Comparison of ENCODE assay signal across 11 mouse cellular contexts in genomic region chr6:78460191-78460825, GRCm38 (mm10). TPM values are rescaled to one million over a fixed set of nuclear protein-coding genes. Genes with fewer than 3 reads are reported as not detected.
DNase-seq lines count a peak whose midpoint lies in the region; ATAC-seq and TF ChIP-seq lines count a peak whose summit lies in the region.
"Had no signal": no experiment of that assay in that cellular context is flagged by ENCODE, and none has a peak within 500 bp of the region (broad histone marks: within the 10 kb centered on the region; RNA-seq: fewer than 3 reads in every experiment).

No protein-coding gene starts in this region.

- no peak for ATAC-seq in hindbrain, embryonic 13.5 days (ENCODE audit: low FRiP score)
- ATAC-seq in lung, postnatal 0 days, result no peak
- ATAC-seq: Patski had no signal

- intact Hi-C loops in left cerebral cortex, postnatal 14 days (cut with DNase I), result loop anchor here (5.0 kb wide), 1 partner anchor 128 kb away; no protein-coding TSS in a partner anchor

- H3K36me3 ChIP-seq in hindbrain, embryonic 10.5 days, result no peaks in the 10 kb centered on the region
- H3K36me3 ChIP-seq in hindbrain, embryonic 13.5 days, result no peaks in the 10 kb centered on the region
- no peaks in the 10 kb centered on the region for H3K36me3 ChIP-seq in lung, postnatal 0 days (ENCODE audit: insufficient read depth, low read length)

- TF ChIP-seq CTCF in lung, postnatal 0 days (IDR thresholded peaks at IDR 0.05), result no peak

- no peak overlapping the region for H3K4me2 ChIP-seq in hindbrain, embryonic 13.5 days
- H3K4me2 ChIP-seq in lung, postnatal 0 days (replicated peaks; ENCODE audit: low read depth, low read length), result no peak overlapping the region

- no peak overlapping the region for H3K4me3 ChIP-seq in hindbrain, embryonic 10.5 days
- H3K4me3 ChIP-seq in hindbrain, embryonic 13.5 days, result no peak overlapping the region
- H3K4me3 ChIP-seq in lung, postnatal 0 days (ENCODE audit: low read depth, low read length), result no peak overlapping the region
- H3K4me3 ChIP-seq: erythroblast, embryonic 14.5 days had no signal

- H3K9me3 ChIP-seq in hindbrain, embryonic 10.5 days, result no peaks in the 10 kb centered on the region
- no peaks in the 10 kb centered on the region for H3K9me3 ChIP-seq in hindbrain, embryonic 13.5 days
- no peaks in the 10 kb centered on the region for H3K9me3 ChIP-seq in lung, postnatal 0 days (ENCODE audit: low read length)

- H3K27ac ChIP-seq in hindbrain, embryonic 10.5 days, result no peak overlapping the region
- H3K27ac ChIP-seq in hindbrain, embryonic 13.5 days, result no peak overlapping the region
- no peak overlapping the region for H3K27ac ChIP-seq in lung, postnatal 0 days (ENCODE audit: low read length)

- no peak overlapping the region for H3K9ac ChIP-seq in hindbrain, embryonic 13.5 days
- H3K9ac ChIP-seq in lung, postnatal 0 days (replicated peaks; ENCODE audit: low read depth), result no peak overlapping the region

- 48% methylated on average over 3 of the region's 3 CpGs for WGBS in hindbrain, embryonic 10.5 days
- WGBS in hindbrain, embryonic 13.5 days, result 55% methylated on average over 3 of the region's 3 CpGs
- 52% methylated on average over 3 of the region's 3 CpGs for WGBS in lung, postnatal 0 days

- no peak for TF ChIP-seq EP300 in lung, postnatal 0 days (IDR thresholded peaks at IDR 0.05)

- DNase-seq in hindbrain, embryonic 10.5 days (ENCODE audit: low spot score), result peak; percentile 3
- peak; percentile 39 to 81 for DNase-seq in frontal cortex, postnatal 36 days (ENCODE audit: low spot score in 2 of 2)
- DNase-seq in left cerebral cortex, postnatal 14 days (ENCODE audit: low spot score in 2 of 2), result peak; percentile 34 to 40
- peak; percentile 20 to 70 for DNase-seq in right cerebral cortex, postnatal 36 days (ENCODE audit: low spot score in 2 of 2)
- DNase-seq in lung, postnatal 0 days (ENCODE audit: low spot score), result no peak
- DNase-seq in cerebellum, adult 11-12 months, result no peak
- DNase-seq in yolk sac, embryonic 10.5 days (ENCODE audit: low spot score), result no peak
- DNase-seq: lung, postnatal 36 days had no signal

- no peaks in the 10 kb centered on the region for H3K27me3 ChIP-seq in hindbrain, embryonic 10.5 days (ENCODE audit: insufficient read depth, poor library complexity, severe bottlenecking)
- no peaks in the 10 kb centered on the region for H3K27me3 ChIP-seq in hindbrain, embryonic 13.5 days
- no peaks in the 10 kb centered on the region for H3K27me3 ChIP-seq in lung, postnatal 0 days (replicated peaks; ENCODE audit: insufficient read depth, low read length)
- H3K27me3 ChIP-seq: Patski had no signal

- H3K4me1 ChIP-seq in hindbrain, embryonic 10.5 days (replicated peaks), result 0 out of 2 replicates have a peak, but pooled peaks cover 3% of the 10 kb centered on the region
- H3K4me1 ChIP-seq in hindbrain, embryonic 13.5 days (replicated peaks), result no peaks in the 10 kb centered on the region
- no peaks in the 10 kb centered on the region for H3K4me1 ChIP-seq in lung, postnatal 0 days (ENCODE audit: insufficient read depth, low read depth, low read length)

RNA-seq across cellular contexts. Expression of gene Reg3g, which starts 8.4 kb away (rescaled TPM):
- not detected in 2 replicates for polyA plus RNA-seq in hindbrain, embryonic 10.5 days (2016; fragmentation: Nextera tagmentation; extraction: Ambion mirVana)
- polyA plus RNA-seq in hindbrain, embryonic 13.5 days (2015; fragmentation: Nextera tagmentation; extraction: Ambion mirVana), result not detected in 2 replicates
- total RNA-seq in left cerebral cortex, postnatal 14 days (2021), result not detected
- 87.0 and 97.4 TPM in 2 replicates for polyA plus RNA-seq in lung, postnatal 0 days (2015; fragmentation: Nextera tagmentation; extraction: Ambion mirVana)
- polyA plus RNA-seq: erythroblast, embryonic 14.5 days; Patski had no signal

RNA-seq across cellular contexts. Expression of gene Reg1, which starts 37.8 kb away (rescaled TPM):
- polyA plus RNA-seq in hindbrain, embryonic 10.5 days (2016; fragmentation: Nextera tagmentation; extraction: Ambion mirVana), result not detected in 2 replicates
- polyA plus RNA-seq in hindbrain, embryonic 13.5 days (2015; fragmentation: Nextera tagmentation; extraction: Ambion mirVana), result not detected in 2 replicates
- not detected for total RNA-seq in left cerebral cortex, postnatal 14 days (2021)
- polyA plus RNA-seq in lung, postnatal 0 days (2015; fragmentation: Nextera tagmentation; extraction: Ambion mirVana), result not detected in 2 replicates
- polyA plus RNA-seq: erythroblast, embryonic 14.5 days; Patski had no signal

Comparison
In these comparisons a context has a peak if more than half of its experiments do, and no peak if none do; other contexts are left out.
1. DNase-seq: peak in hindbrain, embryonic 10.5 days (single experiment), frontal cortex, postnatal 36 days (2 of 2), left cerebral cortex, postnatal 14 days (2 of 2) and right cerebral cortex, postnatal 36 days (2 of 2); none in lung, postnatal 0 days (single experiment), cerebellum, adult 11-12 months (single experiment) and yolk sac, embryonic 10.5 days (single experiment).
2. RNA of gene Reg3g, which starts 8.4 kb away (polyA plus RNA-seq): 87.0 to 97.4 TPM in lung, postnatal 0 days; not detected in hindbrain, embryonic 10.5 days and not detected in hindbrain, embryonic 13.5 days; every median in the first group is over 10 times any median in the second.